Comparison of ENCODE assay signal across 25 mouse cellular contexts in the genomic region with DNA sequence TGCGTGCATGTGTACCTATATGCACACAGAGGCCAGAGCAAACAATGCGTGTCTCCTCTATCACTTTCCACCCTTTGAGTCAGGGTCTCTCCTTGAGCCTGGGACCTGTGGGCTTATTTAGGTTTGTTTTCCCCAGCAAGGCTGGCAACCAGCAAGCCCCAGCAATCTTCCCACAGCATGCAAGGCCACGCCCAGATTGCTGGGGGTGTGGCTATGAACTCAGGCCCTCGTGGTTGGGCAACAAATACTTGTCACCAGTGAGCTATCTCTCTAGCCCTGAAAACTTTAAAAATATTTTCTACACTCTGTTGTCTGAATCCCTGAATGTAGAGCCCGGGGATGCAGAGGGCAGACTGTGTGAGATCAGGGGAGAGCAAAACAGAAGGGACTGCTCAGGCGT.
A peak's percentile ranks its signal among the peaks of the same experiment; 100 is the strongest.
DNase-seq lines count a peak whose midpoint lies in the region; ATAC-seq and TF ChIP-seq lines count a peak whose summit lies in the region.
"Had no signal": no experiment of that assay in that cellular context is flagged by ENCODE, and none has a peak within 500 bp of the region (broad histone marks: within the 10 kb centered on the region; RNA-seq: fewer than 3 reads in every experiment).

No protein-coding gene starts in this region.

- no peak for ATAC-seq in lung, embryonic 14.5 days (ENCODE audit: insufficient read depth)
- ATAC-seq in activated CD4-positive, CD25-positive, alpha-beta regulatory T cell, adult 4 months, result no peak
- ATAC-seq in kidney, embryonic 14.5 days (ENCODE audit: low FRiP score, low TSS enrichment), result no peak
- ATAC-seq: CD4-positive, CD25-positive, alpha-beta regulatory T cell, adult 4 months; forebrain, embryonic 13.5 days; intestine, embryonic 15.5 days had no signal

- H3K4me1 ChIP-seq in lung, embryonic 14.5 days (ENCODE audit: insufficient read depth), result no peaks in the 10 kb centered on the region
- no peaks in the 10 kb centered on the region for H3K4me1 ChIP-seq in kidney, embryonic 14.5 days (ENCODE audit: control insufficient read depth, insufficient read depth, low read length)
- H3K4me1 ChIP-seq: forebrain, embryonic 13.5 days; hindbrain, embryonic 15.5 days; intestine, embryonic 15.5 days; kidney, embryonic 15.5 days; limb, embryonic 12.5 days; midbrain, embryonic 12.5 days; neural tube, embryonic 13.5 days; stomach, embryonic 15.5 days had no signal

- no peaks in the 10 kb centered on the region for H3K9me3 ChIP-seq in lung, embryonic 14.5 days (ENCODE audit: low read depth, low read length)
- peaks cover 5% of the 10 kb centered on the region; the same call in 1 of the 2 replicates for H3K9me3 ChIP-seq in kidney, embryonic 14.5 days (ENCODE audit: control insufficient read depth, low read length)
- H3K9me3 ChIP-seq: hindbrain, embryonic 15.5 days; intestine, embryonic 15.5 days; kidney, embryonic 15.5 days; midbrain, embryonic 12.5 days; stomach, embryonic 15.5 days had no signal

- no peak overlapping the region for H3K4me2 ChIP-seq in lung, embryonic 14.5 days
- no peak overlapping the region for H3K4me2 ChIP-seq in kidney, embryonic 14.5 days (replicated peaks; ENCODE audit: low read depth, low read length)
- H3K4me2 ChIP-seq: forebrain, embryonic 13.5 days; heart, embryonic 13.5 days; hindbrain, embryonic 15.5 days; intestine, embryonic 15.5 days; kidney, embryonic 15.5 days; limb, embryonic 12.5 days; midbrain, embryonic 12.5 days; neural tube, embryonic 13.5 days; stomach, embryonic 15.5 days had no signal

- H3K27me3 ChIP-seq in lung, embryonic 14.5 days (ENCODE audit: insufficient read depth, low read length), result no peaks in the 10 kb centered on the region
- no peaks in the 10 kb centered on the region for H3K27me3 ChIP-seq in kidney, embryonic 14.5 days (ENCODE audit: control insufficient read depth, insufficient read depth, low read length)
- H3K27me3 ChIP-seq: forebrain, embryonic 13.5 days; heart, embryonic 13.5 days; hindbrain, embryonic 15.5 days; intestine, embryonic 15.5 days; kidney, embryonic 15.5 days; limb, embryonic 12.5 days; midbrain, embryonic 12.5 days; neural tube, embryonic 13.5 days; stomach, embryonic 15.5 days had no signal

- 81% methylated on average over 6 of the region's 6 CpGs for WGBS in lung, embryonic 14.5 days
- WGBS in kidney, embryonic 14.5 days, result 75% methylated on average over 6 of the region's 6 CpGs

- H3K9ac ChIP-seq in lung, embryonic 14.5 days, result no peak overlapping the region
- no peak overlapping the region for H3K9ac ChIP-seq in kidney, embryonic 14.5 days (ENCODE audit: low read depth, low read length)
- H3K9ac ChIP-seq: forebrain, embryonic 13.5 days; heart, embryonic 13.5 days; hindbrain, embryonic 15.5 days; intestine, embryonic 15.5 days; kidney, embryonic 15.5 days; limb, embryonic 12.5 days; liver, embryonic 14.5 days; midbrain, embryonic 12.5 days; neural tube, embryonic 13.5 days; stomach, embryonic 15.5 days had no signal

- DNase-seq in adrenal gland, adult 2 months, result peak; percentile 63
- no peak for DNase-seq in adrenal gland, postnatal 10 days
- peak; percentile 17 for DNase-seq in ovary, adult 18-20 months (ENCODE audit: low spot score)
- no peak for DNase-seq in ovary, postnatal 10 days (ENCODE audit: low spot score)
- DNase-seq in lung, embryonic 14.5 days, result peak; percentile 22
- no peak for DNase-seq in thymus, postnatal 36 days
- DNase-seq: cerebellum, adult 11-12 months; cerebellum, postnatal 25 days; gastrocnemius, postnatal 10 days; heart, adult 18-20 months; thymus, adult 2 months had no signal

- H3K4me3 ChIP-seq in lung, embryonic 14.5 days (ENCODE audit: low read depth, low read length), result no peak overlapping the region
- no peak overlapping the region for H3K4me3 ChIP-seq in kidney, embryonic 14.5 days (ENCODE audit: low read length)
- H3K4me3 ChIP-seq: forebrain, embryonic 13.5 days; heart, embryonic 13.5 days; hindbrain, embryonic 15.5 days; intestine, embryonic 15.5 days; kidney, embryonic 15.5 days; limb, embryonic 12.5 days; midbrain, embryonic 12.5 days; neural tube, embryonic 13.5 days; stomach, embryonic 15.5 days had no signal

- H3K27ac ChIP-seq in lung, embryonic 14.5 days (ENCODE audit: low read depth), result no peak overlapping the region
- H3K27ac ChIP-seq in kidney, embryonic 14.5 days (ENCODE audit: low read depth, low read length), result no peak overlapping the region
- H3K27ac ChIP-seq: forebrain, embryonic 13.5 days; heart, embryonic 13.5 days; hindbrain, embryonic 15.5 days; intestine, embryonic 15.5 days; kidney, embryonic 15.5 days; limb, embryonic 12.5 days; liver, embryonic 14.5 days; macrophage; midbrain, embryonic 12.5 days; neural tube, embryonic 13.5 days; stomach, embryonic 15.5 days had no signal

- peaks cover 47% of the 10 kb centered on the region for H3K36me3 ChIP-seq in lung, embryonic 14.5 days (ENCODE audit: insufficient read depth)
- peaks cover 21% of the 10 kb centered on the region; the same call in 1 of the 2 replicates for H3K36me3 ChIP-seq in kidney, embryonic 14.5 days (ENCODE audit: control insufficient read depth, insufficient read depth, low read length)
- H3K36me3 ChIP-seq: hindbrain, embryonic 15.5 days; midbrain, embryonic 12.5 days; neural tube, embryonic 13.5 days had no signal

- no peak for TF ChIP-seq CTCF in lung, embryonic 14.5 days (IDR thresholded peaks at IDR 0.05; ENCODE audit: low read depth)

Comparison
In these comparisons a context has a peak if more than half of its experiments do, and no peak if none do; other contexts are left out.
1. DNase-seq: peak in adrenal gland, adult 2 months (single experiment), ovary, adult 18-20 months (single experiment) and lung, embryonic 14.5 days (single experiment); none in adrenal gland, postnatal 10 days (single experiment), ovary, postnatal 10 days (single experiment) and thymus, postnatal 36 days (0 of 2).